Mouse (Mus musculus) midbrain, embryonic 14.5 days (tissue): ENCODE results near the gene Igfn1. TPM values are rescaled to one million over a fixed set of nuclear protein-coding genes. Genes with fewer than 3 reads are reported as not detected.
A peak's percentile ranks its signal among the peaks of the same experiment; 100 is the strongest.

Experiments used
- ATAC-seq: fragments of 200-750 bp; cut with Nextera tagmentation; 2 replicates; pipeline ENCODE4 v1.8.0; 2017; ENCODE audit warnings: moderate number of reproducible peaks, moderate library complexity; ENCODE audit not compliant: low FRiP score, low TSS enrichment
- DNase-seq: peaks from one replicate; pipeline ENCODE4 v3.0.0-alpha.2; 2015
- H3K27ac ChIP-seq: fragments of 300-500 bp; sonication (generic); replicated peaks from 2 replicates; pipeline ENCODE4 v1.5.1; 2014; ENCODE audit warnings: mild to moderate bottlenecking, low read depth, low read length, moderate library complexity
- H3K27me3 ChIP-seq: fragments of 300-500 bp; sonication (generic); 2 replicates; pipeline ENCODE4 v1.6.1; 2014; ENCODE audit warnings: low read length, control low read depth, mixed read lengths; ENCODE audit not compliant: control insufficient read depth, insufficient read depth
- H3K36me3 ChIP-seq: fragments of 300-500 bp; sonication (generic); 2 replicates; pipeline ENCODE4 v1.6.1; 2014; ENCODE audit warnings: low read length, control low read depth; ENCODE audit not compliant: control insufficient read depth, insufficient read depth
- H3K4me1 ChIP-seq: fragments of 300-500 bp; sonication (generic); 2 replicates; pipeline ENCODE4 v1.6.1; 2014; ENCODE audit warnings: mild to moderate bottlenecking, antibody characterized with exemption, low read length, control low read depth; ENCODE audit not compliant: control insufficient read depth, insufficient read depth
- H3K4me2 ChIP-seq: fragments of 300-500 bp; sonication (generic); 2 replicates; pipeline ENCODE4 v1.6.1; 2014; ENCODE audit warnings: mild to moderate bottlenecking, low read length, moderate library complexity
- H3K4me3 ChIP-seq: fragments of 300-500 bp; sonication (generic); replicated peaks from 2 replicates; pipeline ENCODE4 v1.5.1; 2014; ENCODE audit warnings: low read depth, low read length
- H3K9ac ChIP-seq: fragments of 300-500 bp; sonication (generic); replicated peaks from 2 replicates; pipeline ENCODE4 v1.6.1; 2014; ENCODE audit warnings: mild to moderate bottlenecking, low read length, moderate library complexity
- H3K9me3 ChIP-seq: fragments of 300-500 bp; sonication (generic); 2 replicates; pipeline ENCODE4 v1.6.1; 2016; ENCODE audit warnings: low read length, control low read depth, mixed read lengths; ENCODE audit not compliant: control insufficient read depth
- WGBS: fragments of 180-500 bp; shearing (Covaris S2); extraction: QIAGEN DNeasy Blood & Tissue Kit; methylation state at CpG from one replicate; pipeline ENCODE4 v1.1.7; 2014; 5-methylcytosine and 5-hydroxymethylcytosine counted together
- polyA plus RNA-seq: library from polyadenylated mRNA; unstranded; fragments of >200 nt; fragmentation: Nextera tagmentation; extraction: Ambion mirVana; gene quantifications from 2 replicates; pipeline ENCODE4 v1.2.1, GENCODE M21; 2014

The Igfn1 gene
- polyA plus RNA-seq, 1 experiment from 2014 or later = not detected

DNA sequence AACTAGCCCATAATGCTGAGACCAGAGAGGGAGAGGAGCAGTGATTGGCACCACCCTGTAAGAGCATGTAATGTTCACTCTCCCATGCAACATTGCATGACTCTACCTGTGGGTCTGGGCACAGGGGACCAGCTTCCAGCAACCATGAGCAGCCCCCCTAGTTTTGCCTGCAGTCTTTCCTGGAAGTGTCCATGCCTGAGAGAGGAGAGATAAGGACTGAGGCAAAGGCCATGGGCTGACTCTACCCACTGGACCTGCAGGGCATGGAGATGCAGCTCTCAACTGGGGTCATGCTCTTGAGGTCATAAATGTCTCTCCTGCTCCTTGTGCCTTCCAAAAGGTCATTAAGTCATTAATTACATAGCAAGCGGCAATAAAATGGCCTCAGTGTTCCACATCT, 70.1 kb downstream of the Igfn1 start:
- no peak for ATAC-seq
- Histone ChIP-seq H3K4me2 (no peak overlapping the region), H3K9ac (no peak overlapping the region), H3K4me1 (no peaks in the 10 kb centered on the region), H3K4me3 (no peak overlapping the region), H3K27me3 (no peaks in the 10 kb centered on the region), H3K9me3 (no peaks in the 10 kb centered on the region), H3K36me3 (no peaks in the 10 kb centered on the region), H3K27ac (no peak overlapping the region)
- no peak for DNase-seq
- 81% methylated on average over 1 of the region's 1 CpGs for WGBS

GRCm38 (mm10) chr1:135933704-135934293, 72.3 kb downstream of the Igfn1 start:
- no peak for ATAC-seq
- no peak overlapping the region for H3K9ac ChIP-seq
- H3K36me3 ChIP-seq = no peaks in the 10 kb centered on the region
- no peak overlapping the region for H3K4me3 ChIP-seq
- H3K27me3 ChIP-seq = no peaks in the 10 kb centered on the region
- WGBS = 87% methylated on average over 18 of the region's 18 CpGs
- H3K9me3 ChIP-seq = no peaks in the 10 kb centered on the region
- no peaks in the 10 kb centered on the region for H3K4me1 ChIP-seq
- no peak overlapping the region for H3K4me2 ChIP-seq
- no peak overlapping the region for H3K27ac ChIP-seq
- no peak for DNase-seq

DNA sequence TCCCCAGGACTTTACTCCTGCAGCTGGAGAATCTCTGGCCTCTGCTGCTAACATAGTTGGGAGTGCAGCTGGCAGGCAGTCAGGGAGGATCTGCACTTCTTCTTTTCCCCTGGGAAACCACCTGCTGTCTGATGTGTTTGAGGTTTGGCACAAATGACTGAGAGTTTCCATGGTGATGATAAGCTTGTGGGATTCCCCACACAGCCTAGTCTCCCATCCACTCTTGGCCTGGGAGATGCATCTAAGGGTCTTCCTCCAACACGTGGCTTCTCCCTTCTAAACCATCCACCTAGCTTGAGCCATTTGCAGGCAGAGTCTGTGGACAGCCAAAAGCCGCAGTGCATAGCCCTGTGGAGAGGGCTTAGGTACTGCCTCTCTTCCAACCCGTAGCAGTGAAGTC, 76.3 kb downstream of the Igfn1 start:
- DNase-seq (peak; percentile 28), ATAC-seq (no peak)
- 57% methylated on average over 3 of the region's 3 CpGs for WGBS
- H3K9ac ChIP-seq = no peak overlapping the region
- no peaks in the 10 kb centered on the region for H3K4me1 ChIP-seq
- no peaks in the 10 kb centered on the region for H3K27me3 ChIP-seq
- H3K36me3 ChIP-seq = no peaks in the 10 kb centered on the region
- no peak overlapping the region for H3K4me3 ChIP-seq
- H3K27ac ChIP-seq = no peak overlapping the region
- no peaks in the 10 kb centered on the region for H3K9me3 ChIP-seq
- H3K4me2 ChIP-seq = no peak overlapping the region

DNA sequence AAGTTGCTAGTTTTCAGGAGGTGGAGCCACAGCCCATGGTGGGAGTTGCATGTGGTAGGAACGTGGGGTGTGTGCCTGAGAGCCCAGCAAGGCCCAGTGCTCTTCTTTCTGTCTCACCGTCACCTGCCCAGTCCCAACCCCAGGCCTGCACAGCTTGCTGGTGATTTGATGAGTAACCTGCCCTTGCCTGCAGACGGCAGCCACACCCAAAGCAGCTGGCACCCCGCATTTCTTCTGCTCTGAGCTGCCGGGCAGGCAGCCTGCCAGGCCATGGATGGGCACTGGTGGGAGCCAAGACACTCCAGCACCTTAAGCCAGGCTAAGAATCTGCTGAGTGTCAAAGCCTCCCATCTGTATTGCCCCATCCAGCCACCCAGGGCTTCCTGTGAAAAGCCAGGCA, 80.3 kb downstream of the Igfn1 start:
- Histone ChIP-seq H3K4me1 (no peaks in the 10 kb centered on the region), H3K27ac (no peak overlapping the region), H3K27me3 (0 out of 2 replicates have a peak, but pooled peaks cover 2% of the 10 kb centered on the region), H3K9ac (no peak overlapping the region), H3K36me3 (no peaks in the 10 kb centered on the region), H3K4me3 (no peak overlapping the region), H3K9me3 (no peaks in the 10 kb centered on the region), H3K4me2 (no peak overlapping the region)
- DNase-seq (no peak), ATAC-seq (no peak)
- WGBS = 75% methylated on average over 5 of the region's 5 CpGs

- DNase-seq (no peak), ATAC-seq (no peak)
- Histone ChIP-seq H3K9ac (no peak overlapping the region), H3K4me1 (no peaks in the 10 kb centered on the region), H3K9me3 (no peaks in the 10 kb centered on the region), H3K4me2 (no peak overlapping the region), H3K27me3 (peaks cover 15% of the 10 kb centered on the region), H3K4me3 (no peak overlapping the region), H3K36me3 (no peaks in the 10 kb centered on the region), H3K27ac (no peak overlapping the region)
- 74% methylated on average over 5 of the region's 5 CpGs for WGBS
Observed at GRCm38 (mm10) chr1:135924377-135924994, 81.7 kb downstream of the Igfn1 start.

DNA sequence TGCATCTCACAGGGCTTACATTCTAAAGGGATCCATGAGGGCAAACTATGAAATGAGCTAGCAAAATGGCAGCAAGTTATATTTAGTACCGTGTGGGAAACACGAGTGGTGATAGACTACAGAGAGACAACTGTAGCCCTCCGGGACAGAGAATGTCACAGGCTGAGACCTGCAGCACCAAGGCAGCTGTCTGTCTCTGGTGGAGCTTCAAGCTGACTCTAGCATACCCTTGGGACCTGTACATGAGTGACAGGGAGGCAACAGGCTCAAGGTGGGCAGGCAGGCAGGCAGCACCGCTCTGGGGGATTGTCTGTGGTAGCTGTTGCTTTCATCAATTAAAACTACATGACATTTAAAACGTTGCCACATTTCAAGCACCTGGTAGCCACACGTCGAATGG, 82.9 kb downstream of the Igfn1 start:
- Histone ChIP-seq H3K4me2 (no peak overlapping the region), H3K4me3 (no peak overlapping the region), H3K4me1 (0 out of 2 replicates have a peak, but pooled peaks cover 7% of the 10 kb centered on the region), H3K36me3 (no peaks in the 10 kb centered on the region), H3K9me3 (no peaks in the 10 kb centered on the region), H3K27me3 (peaks cover 28% of the 10 kb centered on the region), H3K9ac (no peak overlapping the region), H3K27ac (no peak overlapping the region)
- WGBS = 85% methylated on average over 7 of the region's 7 CpGs
- DNase-seq = no peak
- ATAC-seq = no peak

DNA sequence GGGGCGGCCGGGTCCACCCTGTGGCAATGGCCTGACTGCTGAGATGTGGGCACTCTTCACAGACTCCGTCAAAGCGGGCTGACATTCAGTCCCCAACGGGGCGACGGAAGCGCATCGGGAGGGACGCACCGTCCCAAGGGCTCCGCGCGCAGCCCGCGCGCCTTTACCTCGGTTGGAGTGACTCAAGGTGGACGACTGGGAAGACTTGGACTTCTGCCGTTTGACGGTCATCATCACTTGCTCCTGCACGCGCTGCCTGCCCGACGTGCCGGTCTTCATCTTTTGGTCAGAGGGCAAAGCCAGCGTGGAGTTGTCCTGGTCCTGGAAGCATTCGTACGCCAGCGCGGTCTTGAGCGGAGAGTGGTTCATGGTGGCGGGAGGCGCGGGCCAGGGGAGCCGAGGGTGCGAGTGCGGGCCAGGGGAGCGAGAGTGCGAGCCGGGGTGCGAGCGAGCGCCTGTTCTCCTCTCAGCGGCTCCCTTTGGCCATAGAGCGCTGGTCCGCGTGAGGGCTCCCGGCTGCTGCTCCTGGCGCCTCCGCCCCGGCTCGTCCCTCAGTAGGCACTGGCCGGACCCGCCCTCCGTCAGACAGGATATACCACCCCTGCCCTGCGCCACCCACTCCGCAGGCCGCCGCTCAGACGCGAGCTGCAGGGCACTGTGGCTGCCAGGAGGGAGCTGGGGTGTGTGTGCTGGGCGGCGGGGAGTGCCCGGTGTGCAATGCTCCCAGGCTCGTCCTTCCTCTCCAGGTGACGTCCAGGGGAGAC, 87.3 kb downstream of the Igfn1 start, which contains the start of gene Pkp1:
Gene Pkp1 (minus strand): TSS at position 564 of the 764 bp plus-strand sequence.
- DNase-seq = peak; percentile 11
- 0 out of 2 replicates have a peak within 1 kb of the TSS, but pooled peaks have one; percentile 6 for H3K9ac ChIP-seq
- WGBS = under 1% methylated on average over 67 of the region's 67 CpGs

GRCm38 (mm10) chr1:135917206-135917605, 88.9 kb downstream of the Igfn1 start:
- peaks cover 52% of the 10 kb centered on the region for H3K27me3 ChIP-seq
- no peaks in the 10 kb centered on the region for H3K9me3 ChIP-seq
- H3K4me3 ChIP-seq = no peak overlapping the region
- 7% methylated on average over 5 of the region's 5 CpGs for WGBS
- ATAC-seq (no peak), DNase-seq (no peak)
- no peaks in the 10 kb centered on the region for H3K36me3 ChIP-seq
- no peak overlapping the region for H3K27ac ChIP-seq
- H3K9ac ChIP-seq = no peak overlapping the region
- H3K4me1 ChIP-seq = 0 out of 2 replicates have a peak, but pooled peaks cover 7% of the 10 kb centered on the region
- no peak overlapping the region for H3K4me2 ChIP-seq

More for the DNA sequence above, 87.3 kb downstream of the Igfn1 start, which contains the start of gene Pkp1:
- H3K36me3 ChIP-seq = no peaks in the 10 kb centered on the region
- 0 out of 2 replicates have a peak, but pooled peaks cover 7% of the 10 kb centered on the region for H3K4me1 ChIP-seq
- no peak for ATAC-seq
- peaks cover 52% of the 10 kb centered on the region for H3K27me3 ChIP-seq
- H3K27ac ChIP-seq = no peak within 1 kb of the TSS
- H3K4me2 ChIP-seq = peak within 1 kb of the TSS; percentile 46
- H3K9me3 ChIP-seq = no peaks in the 10 kb centered on the region
- peak within 1 kb of the TSS; percentile 21 for H3K4me3 ChIP-seq
